Mouse (Mus musculus): ENCODE measurements around the gene Baiap2.

Baiap2 gene

GRCm38 (mm10) chr11:119948305-119948704 is 5.7 kb downstream of the Baiap2 start:
- DNase-seq = no peak

DNA sequence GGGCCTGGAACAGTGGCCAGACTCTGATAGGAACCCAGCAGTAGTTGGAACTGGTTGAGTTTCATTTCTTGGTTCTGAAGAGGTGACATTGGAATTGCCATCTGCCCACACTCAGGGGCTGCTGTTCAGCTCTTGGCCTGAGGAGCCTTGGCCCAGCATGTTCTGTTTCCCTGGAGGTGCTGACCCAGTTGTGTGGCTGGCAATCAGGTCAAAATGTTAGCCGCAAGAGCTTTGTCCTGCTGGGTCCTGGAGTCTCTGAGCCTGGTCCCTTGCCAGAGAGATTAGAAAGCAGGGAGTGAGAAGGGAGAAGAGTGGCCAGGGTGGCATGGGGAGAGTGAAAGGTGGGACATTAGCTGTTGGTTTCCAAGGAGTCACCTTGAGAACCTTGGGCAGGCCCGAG is 6.2 kb downstream of the Baiap2 start:
- peak; percentile 69 for DNase-seq

DNA sequence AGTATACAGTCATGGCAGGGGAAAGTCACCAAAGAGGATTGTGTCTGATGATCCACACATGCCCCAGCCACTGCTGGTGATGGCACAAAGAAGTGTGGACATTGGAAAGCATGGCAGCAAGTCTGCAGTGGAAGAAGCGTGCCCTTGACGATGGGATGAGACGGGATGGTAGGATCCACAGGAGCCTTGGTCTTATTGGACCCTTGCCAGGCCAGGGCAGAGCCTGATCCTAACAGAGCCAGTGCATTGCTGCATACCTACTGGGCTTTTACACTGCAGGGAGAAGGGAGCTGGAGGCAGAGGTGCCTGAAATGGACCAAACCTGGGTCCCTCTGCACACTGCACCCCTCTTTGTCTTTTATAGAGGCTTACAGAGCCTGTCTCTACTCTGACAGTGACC is 8.0 kb downstream of the Baiap2 start:
- no peak for DNase-seq

DNA sequence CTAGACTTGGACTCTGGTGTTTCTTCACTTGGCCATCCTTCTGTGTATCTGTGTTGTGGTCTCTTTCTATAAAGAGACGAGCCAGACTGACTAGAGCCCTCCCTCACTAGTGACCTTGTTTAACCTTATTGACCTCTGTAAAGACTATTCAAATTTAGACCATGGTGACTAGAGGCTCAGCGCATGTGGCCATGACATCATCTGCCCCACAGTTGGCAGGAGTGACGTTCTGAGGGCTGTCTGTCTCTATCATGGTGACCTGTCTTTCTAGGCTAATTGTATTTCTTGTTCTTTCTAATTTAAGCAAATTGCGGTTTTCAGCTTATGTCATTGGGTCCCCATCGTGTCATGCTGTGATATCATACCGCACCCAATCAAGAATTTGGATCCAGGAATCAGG is 8.8 kb downstream of the Baiap2 start:
- no peak for DNase-seq

GRCm38 (mm10) chr11:119952429-119953224 is 10.1 kb downstream of the Baiap2 start:
- DNase-seq = no peak

GRCm38 (mm10) chr11:119954233-119954632 is 11.7 kb downstream of the Baiap2 start:
- no peak for DNase-seq

- DNase-seq = no peak
Measured at GRCm38 (mm10) chr11:119954749-119955337, 12.3 kb downstream of the Baiap2 start.

DNA sequence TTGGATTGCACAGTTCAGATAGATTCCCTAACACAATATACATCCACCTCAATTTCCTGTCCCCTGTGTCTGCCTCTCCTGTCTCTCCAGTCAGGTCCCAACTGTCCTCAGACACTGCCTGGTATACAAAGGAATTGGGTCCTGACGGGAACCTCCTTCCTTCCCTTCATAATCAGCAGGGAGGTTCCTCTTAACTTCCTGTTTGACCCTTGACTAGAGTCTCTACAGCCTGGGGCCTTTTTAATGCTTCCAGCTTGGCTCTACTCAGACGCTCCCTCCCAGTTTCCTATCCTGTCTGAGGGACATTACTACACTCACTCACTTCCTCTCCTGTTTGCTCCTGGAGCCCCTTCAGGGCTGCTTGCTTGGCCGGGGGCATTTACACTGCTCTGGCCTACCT is 12.9 kb downstream of the Baiap2 start:
- no peak for DNase-seq

DNA sequence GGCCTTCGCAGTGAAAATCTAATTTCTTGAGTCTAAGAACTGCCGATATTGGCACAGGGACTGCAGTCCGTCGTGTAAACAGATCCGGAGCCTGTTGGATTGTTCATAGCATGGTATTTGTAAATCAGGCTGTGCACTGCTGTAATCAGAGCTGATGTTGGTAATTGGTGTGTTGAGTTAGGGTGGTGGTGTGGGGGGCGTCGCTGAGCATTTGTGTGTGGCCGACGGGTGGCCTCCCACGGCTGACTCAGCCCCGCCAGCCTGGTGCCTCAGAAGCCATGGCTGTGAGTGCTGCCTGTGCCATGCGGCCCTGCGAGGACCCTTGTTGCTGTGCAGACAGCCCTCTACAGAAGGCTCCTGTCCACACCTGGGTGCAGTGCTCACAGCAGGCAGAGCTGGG is 14.0 kb downstream of the Baiap2 start:
- DNase-seq = no peak

GRCm38 (mm10) chr11:119958856-119959255 is 16.3 kb downstream of the Baiap2 start:
- DNase-seq = no peak

- DNase-seq = no peak
Measured at GRCm38 (mm10) chr11:119959714-119960113, 17.2 kb downstream of the Baiap2 start.

GRCm38 (mm10) chr11:119960671-119961070 is 18.1 kb downstream of the Baiap2 start:
- DNase-seq = no peak

GRCm38 (mm10) chr11:119961511-119961910 is 18.9 kb downstream of the Baiap2 start:
- no peak for DNase-seq

DNA sequence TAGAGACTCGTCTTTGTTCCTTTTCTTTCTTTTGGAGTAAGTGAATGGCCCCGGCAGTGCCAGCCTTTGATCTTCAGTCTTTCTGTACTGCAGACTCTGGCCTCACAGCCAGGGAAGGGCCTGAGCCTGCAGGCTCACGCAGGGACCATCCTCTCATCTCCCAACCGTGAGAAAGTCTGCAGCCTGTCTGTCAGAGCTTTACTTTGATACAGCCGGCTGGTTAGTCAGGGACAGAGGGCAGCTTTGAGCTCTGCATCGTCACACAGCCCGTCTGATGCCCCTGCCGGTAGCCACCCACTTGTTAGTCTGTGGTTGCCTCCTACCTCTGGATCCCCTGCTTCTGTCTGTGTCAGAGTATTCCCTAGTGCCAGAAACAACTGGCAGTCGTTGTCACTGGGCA is 22.5 kb downstream of the Baiap2 start:
- DNase-seq = no peak

DNA sequence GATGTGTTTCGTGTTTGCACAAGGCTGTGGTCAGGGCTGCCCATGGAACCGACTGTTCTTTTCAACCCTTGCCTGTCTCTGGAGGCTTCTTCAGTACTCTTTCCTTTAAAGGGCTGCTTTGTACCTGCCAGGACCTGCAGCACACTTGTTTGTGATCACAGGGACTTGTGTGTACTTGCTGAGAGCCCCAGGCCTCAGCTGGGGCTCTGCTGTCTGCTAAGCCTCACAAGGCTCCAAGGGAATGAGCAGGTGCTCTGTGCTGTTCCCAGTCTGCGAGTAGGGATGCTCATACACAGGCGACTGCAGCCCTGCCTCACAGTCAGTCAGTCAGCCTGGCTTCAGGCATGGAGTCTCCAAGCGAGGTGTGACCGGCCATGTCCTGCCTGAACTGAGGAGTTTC is 23.7 kb downstream of the Baiap2 start:
- DNase-seq = no peak

DNA sequence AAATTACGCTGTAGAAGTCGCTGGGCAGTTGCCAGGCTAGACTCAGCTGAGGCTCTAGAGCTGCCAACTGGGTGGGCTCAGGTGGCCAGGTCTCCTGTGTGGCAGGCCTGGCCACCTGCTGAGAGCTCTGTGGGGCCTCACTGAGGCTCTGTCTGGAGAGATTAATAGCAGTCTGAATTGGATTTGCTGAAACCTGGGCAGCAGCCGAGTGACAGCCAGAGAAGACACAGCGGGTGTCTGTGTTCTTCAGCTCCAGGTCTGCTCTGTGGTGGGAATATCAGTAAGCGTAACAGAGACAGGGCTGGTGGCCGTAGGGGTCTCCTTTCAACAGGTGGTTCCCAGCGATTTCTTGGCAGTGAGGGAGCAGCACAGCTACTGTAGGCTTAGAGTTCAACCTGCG is 24.8 kb downstream of the Baiap2 start:
- DNase-seq = no peak

DNA sequence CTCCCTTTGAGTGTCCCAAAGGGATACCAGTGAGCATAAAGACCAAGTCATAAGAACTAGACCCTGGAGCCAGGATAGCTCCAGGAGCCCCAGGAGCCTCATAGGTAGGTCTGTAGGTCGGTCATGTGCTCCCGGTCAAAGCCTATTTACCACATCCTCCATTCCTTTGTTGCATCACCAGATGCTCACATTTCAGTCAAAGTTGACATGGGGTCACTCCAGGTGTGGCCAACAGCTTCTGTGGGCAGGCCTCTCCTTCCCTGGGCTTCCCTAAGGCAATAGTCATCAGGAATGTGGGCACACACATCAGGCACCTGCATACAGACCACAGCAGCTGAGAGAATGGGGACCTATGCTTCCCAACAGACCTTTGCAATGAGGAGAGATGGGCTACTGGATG is 25.3 kb downstream of the Baiap2 start:
- no peak for DNase-seq

- DNase-seq = no peak
Measured at GRCm38 (mm10) chr11:119970021-119970851, 27.7 kb downstream of the Baiap2 start.

GRCm38 (mm10) chr11:119973789-119974188 is 31.2 kb downstream of the Baiap2 start:
- DNase-seq = no peak

DNA sequence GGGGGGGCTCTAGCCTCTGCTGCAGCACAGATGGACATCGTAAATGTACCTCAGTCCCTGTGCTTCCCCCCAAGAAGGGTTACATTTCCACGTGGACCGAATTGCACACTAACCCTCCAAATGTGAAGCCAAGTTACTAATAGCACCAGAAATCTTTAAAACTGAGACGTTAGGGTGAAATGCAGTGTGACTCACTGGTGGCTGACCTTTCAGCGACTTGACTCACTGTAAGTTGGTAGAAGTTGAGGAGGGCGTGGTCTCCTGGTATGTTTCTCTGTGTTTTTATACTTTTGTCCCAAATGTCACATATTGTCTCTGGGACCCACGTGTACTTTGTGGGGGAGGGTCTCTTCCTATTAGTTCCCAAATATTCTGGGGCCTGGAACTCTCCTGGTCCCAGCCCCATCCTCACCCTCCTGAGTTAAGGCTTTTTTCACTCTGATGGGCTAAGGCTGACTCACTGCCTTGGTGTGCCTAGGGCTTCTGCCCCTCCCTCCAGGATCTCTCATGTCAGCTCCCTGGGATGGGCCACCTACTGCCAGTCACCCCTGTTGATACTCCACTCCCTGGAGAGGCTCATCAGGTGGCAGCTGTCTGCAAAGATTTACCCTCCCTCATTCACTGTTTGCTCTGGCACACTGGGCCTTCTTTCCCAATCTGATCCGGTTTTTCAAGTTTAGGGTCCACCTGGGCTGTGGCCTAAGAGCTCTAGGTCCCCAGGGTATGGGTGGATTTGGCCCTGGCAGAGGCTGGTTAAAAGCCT is 33.4 kb downstream of the Baiap2 start:
- no peak for DNase-seq

GRCm38 (mm10) chr11:119978701-119979100 is 36.1 kb downstream of the Baiap2 start:
- no peak for DNase-seq

- DNase-seq = no peak
Measured at GRCm38 (mm10) chr11:119979596-119980385, 37.2 kb downstream of the Baiap2 start.

Data from cerebellum, adult 11-12 months (tissue).